Mouse (Mus musculus) E14TG2a.4 (cell line): ENCODE data around the gene Slc25a21.

Experiments
- CTCF ChIP-seq: conservative IDR thresholded peaks from 2 replicates; pipeline ENCODE4 v1.5.1; 2014; ENCODE audit warnings: low read length
- NANOG ChIP-seq: IDR thresholded peaks from 2 replicates; pipeline ENCODE4 v1.6.1; 2014; ENCODE audit warnings: borderline replicate concordance, low read length, mixed read lengths

GRCm38 (mm10) chr12:56781196-56781595, 416.1 kb downstream of the Slc25a21 start:
- TF ChIP-seq CTCF, result no peak
- TF ChIP-seq NANOG, result no peak
